8 mouse cellular contexts compared by ENCODE assay signal in genomic region chr17:32284262-32285137, GRCm38 (mm10). TPM values are rescaled to one million over a fixed set of nuclear protein-coding genes. Genes with fewer than 3 reads are reported as not detected.
DNase-seq lines count a peak whose midpoint lies in the region; ATAC-seq lines count a peak whose summit lies in the region.

TSS of gene Brd4 (minus strand) at chr17:32284722.

- ATAC-seq in common myeloid progenitor, adult 5-6 weeks (replicated peaks; ENCODE audit: low read depth, poor library complexity, severe bottlenecking) = peak; percentile 66

- no peaks in the 10 kb centered on the region for H3K9me3 ChIP-seq in megakaryocyte, embryonic 14.5 days

- H3K4me3 ChIP-seq in megakaryocyte, embryonic 14.5 days (replicated peaks) = peak within 1 kb of the TSS; percentile 98

- DNase-seq in ZHBTc4 (ENCODE audit: low read depth, low spot score) = peak; percentile 97
- peak; percentile 84 to 86 for DNase-seq in gastrocnemius, adult 8-10 months (ENCODE audit: low spot score in 2 of 2)
- peak; percentile 28 for DNase-seq in hindlimb bud, embryonic 11.5 days (ENCODE audit: extremely low spot score, low read depth, low spot score)
- peak; percentile 87 to 89 for DNase-seq in left cerebral cortex, adult 8-10 months (ENCODE audit: low spot score in 2 of 2)
- peak; percentile 95 for DNase-seq in right cerebral cortex, postnatal 10 days (ENCODE audit: low spot score in 2 of 2)
- DNase-seq in urinary bladder, postnatal 25 days (ENCODE audit: low spot score) = peak; percentile 90

- H3K4me1 ChIP-seq in megakaryocyte, embryonic 14.5 days = peaks cover 36% of the 10 kb centered on the region

- H3K36me3 ChIP-seq in megakaryocyte, embryonic 14.5 days (replicated peaks; ENCODE audit: low read length) = peaks cover 2% of the 10 kb centered on the region

- no peaks in the 10 kb centered on the region for H3K27me3 ChIP-seq in megakaryocyte, embryonic 14.5 days (replicated peaks)

RNA-seq across cellular contexts. Expression of gene Brd4, which starts in this region (rescaled TPM):
- 22.5 and 58.5 TPM in 2 replicates for total RNA-seq in common myeloid progenitor, adult 5-6 weeks (2017)
- 10 to 100 TPM; 38.2 to 40.8 (median 39.0) TPM for total RNA-seq in gastrocnemius, adult 8-10 months (2022)
- total RNA-seq in left cerebral cortex, adult 8-10 months (2022) = 100 to 1,000 TPM in 2 of 4 experiments, 10 to 100 TPM in 2; 97.6 to 116 (median 102) TPM
- polyA plus RNA-seq in megakaryocyte, embryonic 14.5 days (2012; ENCODE audit: insufficient read depth, low replicate concordance) = 125 and 148 TPM in 2 replicates

Comparison
In these comparisons a context has a peak if more than half of its experiments do, and no peak if none do; other contexts are left out.
1. Peak in every context shown above with its lines: DNase-seq, ATAC-seq and H3K4me3 ChIP-seq.
2. DNase-seq: peak in every context shown above with its lines; median percentile 97 in ZHBTc4; 95 in right cerebral cortex, postnatal 10 days; 90 in urinary bladder, postnatal 25 days; 88 in left cerebral cortex, adult 8-10 months; 85 in gastrocnemius, adult 8-10 months; 28 in hindlimb bud, embryonic 11.5 days.